Mouse (Mus musculus) bone marrow, adult 2 months (tissue): ENCODE data around the gene Lims1.

Source experiments
- CTCF ChIP-seq: fragments of 200-500 bp; IDR thresholded peaks from 2 replicates; pipeline ENCODE4 v1.5.1; 2011; ENCODE audit warnings: low read length, control low read depth; ENCODE audit not compliant: control insufficient read depth, insufficient read depth
- POLR2A ChIP-seq: fragments of 200-500 bp; IDR thresholded peaks from 2 replicates; pipeline ENCODE4 v1.6.1; 2011; ENCODE audit warnings: low read depth, mild to moderate bottlenecking, control low read depth, low read length, borderline replicate concordance; ENCODE audit not compliant: control insufficient read depth

DNA sequence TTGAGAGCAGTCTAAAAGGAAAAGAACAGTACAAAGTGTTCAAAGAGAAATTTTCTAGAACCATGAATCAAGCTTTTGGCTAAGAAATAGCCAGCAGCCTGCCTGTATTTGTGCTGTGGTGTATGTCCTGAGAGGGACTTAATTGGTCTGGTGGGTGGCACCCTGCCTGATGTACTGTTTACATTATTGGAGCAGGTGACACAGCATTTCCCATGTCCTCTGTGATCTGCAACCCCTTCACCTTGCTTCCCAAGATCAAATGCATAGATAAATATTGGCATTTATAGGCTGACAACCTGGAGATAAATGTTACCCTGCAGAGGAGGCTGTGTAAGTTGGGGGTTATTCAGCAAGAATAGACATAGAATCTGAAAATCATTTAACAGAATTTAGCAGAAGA, 47.3 kb downstream of the Lims1 start:
- TF ChIP-seq CTCF (no peak), POLR2A (no peak)
